Mouse (Mus musculus) CD4-positive, CD25-positive, alpha-beta regulatory T cell (primary cell): ENCODE measurements around the gene Cd55. TPM values are rescaled to one million over a fixed set of nuclear protein-coding genes. Genes with fewer than 3 reads are reported as not detected.

ENCODE experiments used
- polyA plus RNA-seq: library from polyadenylated mRNA; unstranded; fragments of 100-300 nt; shearing (Covaris generic); gene quantifications from one replicate; pipeline ENCODE4 v1.2.1, GENCODE M21; 2017

Gene Cd55
- 58.2 TPM for polyA plus RNA-seq

GRCm38 (mm10) chr1:130462084-130462861, at the start of gene Cd55:
Gene Cd55, minus strand, starts transcription at chr1:130462744.

GRCm38 (mm10) chr1:130422664-130423111, 39.9 kb downstream of the Cd55 start, which contains the start of gene Cd55b:
Gene Cd55b, minus strand, starts transcription at chr1:130423009.

Other genes starting within 250 kb of the Cd55 start
- not detected for gene Cd55b, start 39.7 kb downstream of the Cd55 start, polyA plus RNA-seq
- gene Zp3r, start 166.9 kb upstream of the Cd55 start, polyA plus RNA-seq, result not detected
- not detected for gene C4bp, start 198.9 kb upstream of the Cd55 start, polyA plus RNA-seq